Mouse (Mus musculus): ENCODE measurements around the gene 2310034G01Rik.

GRCm38 (mm10) chr19:46314872-46315742 is 35.0 kb downstream of the 2310034G01Rik start:
- TF ChIP-seq CTCF (IDR thresholded peaks at IDR 0.05; ENCODE audit: low read depth) (no peak), EP300 (IDR thresholded peaks at IDR 0.05; ENCODE audit: low read depth) (peak; percentile 87)
